Mouse (Mus musculus) lung, postnatal 25 days (tissue): ENCODE measurements around the gene Rora.

Experiments used
- DNase-seq: peaks from one replicate; pipeline ENCODE4 v3.0.0; 2022; ENCODE audit warnings: low spot score

The Rora gene

GRCm38 (mm10) chr9:69226424-69226823 is 572.8 kb downstream of the Rora start:
- DNase-seq, result peak; percentile 44

- DNase-seq, result peak; percentile 10
Observed at GRCm38 (mm10) chr9:69227806-69228205, 574.2 kb downstream of the Rora start.

- no peak for DNase-seq
Observed at GRCm38 (mm10) chr9:69229935-69230334, 576.3 kb downstream of the Rora start.

- DNase-seq, result no peak
Observed at GRCm38 (mm10) chr9:69234526-69234925, 580.9 kb downstream of the Rora start.

- no peak for DNase-seq
Observed at GRCm38 (mm10) chr9:69237316-69237715, 583.7 kb downstream of the Rora start.

- no peak for DNase-seq
Observed at GRCm38 (mm10) chr9:69242538-69242937, 589.0 kb downstream of the Rora start.

GRCm38 (mm10) chr9:69243626-69244025 is 590.0 kb downstream of the Rora start:
- no peak for DNase-seq

- DNase-seq, result no peak
Observed at GRCm38 (mm10) chr9:69246225-69246624, 592.6 kb downstream of the Rora start.

- no peak for DNase-seq
Observed at GRCm38 (mm10) chr9:69249586-69249985, 596.0 kb downstream of the Rora start.

- no peak for DNase-seq
Observed at GRCm38 (mm10) chr9:69250326-69250725, 596.7 kb downstream of the Rora start.

GRCm38 (mm10) chr9:69258506-69258905 is 604.9 kb downstream of the Rora start:
- DNase-seq, result no peak

- DNase-seq, result peak; percentile 61
Observed at GRCm38 (mm10) chr9:69259382-69259781, 605.8 kb downstream of the Rora start.

GRCm38 (mm10) chr9:69265151-69265550 is 611.6 kb downstream of the Rora start:
- peak; percentile 39 for DNase-seq

- DNase-seq, result no peak
Observed at GRCm38 (mm10) chr9:69270374-69270773, 616.8 kb downstream of the Rora start.

GRCm38 (mm10) chr9:69270931-69271330 is 617.3 kb downstream of the Rora start:
- no peak for DNase-seq

- no peak for DNase-seq
Observed at GRCm38 (mm10) chr9:69272884-69273283, 619.3 kb downstream of the Rora start.

GRCm38 (mm10) chr9:69274766-69275485 is 621.3 kb downstream of the Rora start:
- no peak for DNase-seq

- DNase-seq, result no peak
Observed at GRCm38 (mm10) chr9:69277256-69277655, 623.7 kb downstream of the Rora start.

- no peak for DNase-seq
Observed at GRCm38 (mm10) chr9:69285011-69285410, 631.4 kb downstream of the Rora start.

GRCm38 (mm10) chr9:69288113-69288512 is 634.5 kb downstream of the Rora start:
- DNase-seq, result peak; percentile 61

- DNase-seq, result no peak
Observed at GRCm38 (mm10) chr9:69288586-69288985, 635.0 kb downstream of the Rora start.

GRCm38 (mm10) chr9:69289056-69290017 is 635.8 kb downstream of the Rora start:
- peak; percentile 94 for DNase-seq
